Mouse (Mus musculus): ENCODE measurements around the gene Toporsl. TPM values are rescaled to one million over a fixed set of nuclear protein-coding genes. Genes with fewer than 3 reads are reported as not detected.

Toporsl gene
- polyA plus RNA-seq, 1 experiment from 2014 or later = not detected

- Histone ChIP-seq H3K27ac (ENCODE audit: low read length) (no peak overlapping the region), H3K9me3 (ENCODE audit: low read length) (no peaks in the 10 kb centered on the region), H3K4me2 (replicated peaks; ENCODE audit: low read depth, low read length) (no peak overlapping the region), H3K4me1 (ENCODE audit: insufficient read depth, low read depth, low read length) (no peaks in the 10 kb centered on the region), H3K36me3 (ENCODE audit: insufficient read depth, low read length) (no peaks in the 10 kb centered on the region), H3K27me3 (replicated peaks; ENCODE audit: insufficient read depth, low read length) (no peaks in the 10 kb centered on the region), H3K4me3 (ENCODE audit: low read depth, low read length) (no peak overlapping the region), H3K9ac (replicated peaks; ENCODE audit: low read depth) (no peak overlapping the region)
- DNase-seq (ENCODE audit: low spot score) (no peak), ATAC-seq (no peak)
- 40% methylated on average over 3 of the region's 3 CpGs for WGBS
- TF ChIP-seq EP300 (IDR thresholded peaks at IDR 0.05) (no peak), CTCF (IDR thresholded peaks at IDR 0.05) (no peak)
These were observed 64.6 kb downstream of the Toporsl start for GRCm38 (mm10) chr4:52660701-52661117.

- no peaks in the 10 kb centered on the region for H3K36me3 ChIP-seq (ENCODE audit: insufficient read depth, low read length)
- H3K9me3 ChIP-seq (ENCODE audit: low read length) = no peaks in the 10 kb centered on the region
- DNase-seq (ENCODE audit: low spot score) (no peak), ATAC-seq (no peak)
- H3K9ac ChIP-seq (replicated peaks; ENCODE audit: low read depth) = no peak overlapping the region
- WGBS = 65% methylated on average over 5 of the region's 5 CpGs
- H3K4me2 ChIP-seq (replicated peaks; ENCODE audit: low read depth, low read length) = no peak overlapping the region
- H3K4me1 ChIP-seq (ENCODE audit: insufficient read depth, low read depth, low read length) = no peaks in the 10 kb centered on the region
- H3K4me3 ChIP-seq (ENCODE audit: low read depth, low read length) = no peak overlapping the region
- no peaks in the 10 kb centered on the region for H3K27me3 ChIP-seq (replicated peaks; ENCODE audit: insufficient read depth, low read length)
- no peak overlapping the region for H3K27ac ChIP-seq (ENCODE audit: low read length)
- TF ChIP-seq EP300 (IDR thresholded peaks at IDR 0.05) = no peak
- no peak for TF ChIP-seq CTCF (IDR thresholded peaks at IDR 0.05)
These were observed 65.2 kb downstream of the Toporsl start for GRCm38 (mm10) chr4:52661311-52661710.

Other genes with a start within 250 kb of the Toporsl start
- gene Smc2, start 157.0 kb upstream of the Toporsl start, polyA plus RNA-seq (2015; fragmentation: Nextera tagmentation; extraction: Ambion mirVana) = 23.8 and 36.8 TPM in 2 replicates
- gene Vma21-ps, start 99.0 kb upstream of the Toporsl start, polyA plus RNA-seq (2015; fragmentation: Nextera tagmentation; extraction: Ambion mirVana) = not detected in 2 replicates
- not detected in 2 replicates for gene Olfr275, start 218.3 kb downstream of the Toporsl start, polyA plus RNA-seq (2015; fragmentation: Nextera tagmentation; extraction: Ambion mirVana)

All from lung, postnatal 0 days (tissue).